ENCODE assay signal across 27 mouse cellular contexts in the genomic region with DNA sequence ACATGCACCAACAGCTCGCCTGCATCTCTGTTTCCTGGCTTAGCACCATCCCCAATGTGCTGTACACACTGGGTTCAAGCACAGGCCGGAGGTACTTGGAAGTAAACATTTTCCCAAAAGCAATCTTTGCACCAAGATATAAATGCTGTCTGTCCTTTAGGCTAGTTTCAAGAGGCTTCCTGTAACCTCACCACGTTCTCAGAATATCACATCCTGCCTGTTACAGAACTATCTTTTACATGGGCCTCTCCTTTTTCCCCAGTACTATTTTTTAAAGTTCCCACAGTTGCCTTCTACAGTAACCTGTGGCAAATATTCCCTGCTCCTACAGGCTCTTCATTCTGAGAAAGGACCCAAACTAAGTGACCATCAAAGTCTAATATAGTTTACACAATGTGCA.
"Had no signal": no experiment of that assay in that cellular context is flagged by ENCODE, and none has a peak within 500 bp of the region (broad histone marks: within the 10 kb centered on the region; RNA-seq: fewer than 3 reads in every experiment).

No protein-coding gene starts in this region.

- DNase-seq: cerebellum, adult 8-10 months; cerebellum, adult 9-10 months; cerebellum, adult 9-11 months; cerebellum, postnatal 10 days; cerebellum, postnatal 14 days; cerebellum, postnatal 25 days; cerebellum, postnatal 36 days; embryo, embryonic 11 days; forebrain, postnatal 0 days; gastrocnemius, adult 2 months; gastrocnemius, postnatal 10 days; gastrocnemius, postnatal 14 days; gastrocnemius, postnatal 25 days; gastrocnemius, postnatal 36 days; heart, adult 18-20 months; heart, adult 2 months had no signal

- H3K4me1 ChIP-seq: embryonic facial prominence, embryonic 12.5 days; embryonic facial prominence, embryonic 13.5 days; embryonic facial prominence, embryonic 15.5 days; forebrain, embryonic 13.5 days; forebrain, embryonic 15.5 days had no signal

- H3K4me3 ChIP-seq: embryonic facial prominence, embryonic 10.5 days; embryonic facial prominence, embryonic 12.5 days; embryonic facial prominence, embryonic 13.5 days; embryonic facial prominence, embryonic 15.5 days; erythroblast, embryonic 14.5 days; forebrain, embryonic 10.5 days; forebrain, embryonic 12.5 days; forebrain, embryonic 13.5 days; forebrain, embryonic 15.5 days; gastrocnemius, adult 2 months; heart, adult 2 months had no signal

- H3K9me3 ChIP-seq: embryonic facial prominence, embryonic 10.5 days; embryonic facial prominence, embryonic 12.5 days; embryonic facial prominence, embryonic 13.5 days; embryonic facial prominence, embryonic 15.5 days; forebrain, embryonic 10.5 days; forebrain, embryonic 12.5 days; forebrain, embryonic 13.5 days; forebrain, embryonic 15.5 days had no signal

- H3K27me3 ChIP-seq: embryonic facial prominence, embryonic 12.5 days; embryonic facial prominence, embryonic 15.5 days; forebrain, embryonic 12.5 days; forebrain, embryonic 13.5 days; forebrain, embryonic 15.5 days had no signal

- ATAC-seq: forebrain, embryonic 13.5 days; forebrain, embryonic 14.5 days; forebrain, embryonic 15.5 days; forebrain, embryonic 16.5 days; forebrain, postnatal 0 days had no signal

- H3K36me3 ChIP-seq: embryonic facial prominence, embryonic 10.5 days; embryonic facial prominence, embryonic 12.5 days; embryonic facial prominence, embryonic 13.5 days; embryonic facial prominence, embryonic 15.5 days; forebrain, embryonic 10.5 days; forebrain, embryonic 12.5 days; forebrain, embryonic 15.5 days had no signal
